Comparison of ENCODE assay signal across 8 mouse cellular contexts in the genomic region with DNA sequence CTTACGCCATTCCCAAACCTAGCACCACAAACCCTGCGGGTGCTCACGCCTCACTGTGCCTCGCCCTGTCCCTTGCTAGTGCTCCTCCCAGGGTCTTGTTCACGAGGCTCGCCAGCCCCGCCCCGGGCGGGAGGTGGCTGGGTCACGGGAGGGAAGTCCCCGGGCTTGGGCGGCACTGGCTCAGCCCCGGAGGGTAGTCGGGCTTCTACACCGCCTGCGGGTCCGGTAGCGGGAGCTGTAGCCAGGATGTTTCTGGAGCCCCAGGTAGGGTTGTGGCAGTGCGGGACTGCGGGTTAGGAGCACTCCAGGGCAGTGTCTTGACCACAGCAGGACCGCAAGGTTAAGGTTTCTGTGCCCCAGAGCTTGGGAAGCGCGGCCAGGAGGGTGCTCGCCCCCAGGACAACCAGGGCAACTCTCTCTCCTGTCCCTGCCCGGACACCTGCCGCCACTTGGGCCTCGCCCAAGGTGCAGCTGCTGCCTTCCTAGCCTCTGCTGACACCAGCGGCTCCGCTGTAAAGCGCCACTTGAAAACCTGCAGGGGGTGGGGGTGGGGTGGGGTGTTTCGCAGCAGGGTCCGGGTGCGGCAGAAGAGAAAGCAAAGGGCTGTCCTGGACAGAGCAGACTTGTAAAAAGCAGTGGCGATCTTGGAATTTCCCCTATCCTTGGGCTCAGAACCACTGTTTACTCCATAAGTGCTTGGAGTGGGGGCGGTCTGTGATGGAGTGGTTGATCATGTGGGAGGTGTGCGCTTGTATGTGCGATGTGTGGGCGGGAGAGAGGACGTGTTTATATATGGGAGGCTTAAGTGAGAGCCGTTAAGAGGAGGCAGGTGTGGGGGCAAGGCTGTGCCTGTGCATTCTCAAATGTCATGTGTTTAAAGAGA. TPM values are rescaled to one million over a fixed set of nuclear protein-coding genes. Genes with fewer than 3 reads are reported as not detected.
DNase-seq lines count a peak whose midpoint lies in the region; ATAC-seq and TF ChIP-seq lines count a peak whose summit lies in the region.

No protein-coding gene starts in this region.

- peak; percentile 87 for ATAC-seq in intestine, embryonic 16.5 days
- ATAC-seq in liver, embryonic 13.5 days (ENCODE audit: low read depth), result no peak

- peaks cover 21% of the 10 kb centered on the region for H3K4me1 ChIP-seq in intestine, embryonic 16.5 days (ENCODE audit: control insufficient read depth, insufficient read depth, low read length)
- peaks cover 7% of the 10 kb centered on the region; the same call in 1 of the 2 replicates for H3K4me1 ChIP-seq in liver, embryonic 13.5 days (replicated peaks)

- no peaks in the 10 kb centered on the region for H3K36me3 ChIP-seq in intestine, embryonic 16.5 days (ENCODE audit: control insufficient read depth, insufficient read depth, low read length)
- H3K36me3 ChIP-seq in liver, embryonic 13.5 days, result no peaks in the 10 kb centered on the region
- no peaks in the 10 kb centered on the region for H3K36me3 ChIP-seq in myocyte (ENCODE audit: control insufficient read depth, insufficient read depth)

- peak overlapping the region; percentile 63 for H3K9ac ChIP-seq in intestine, embryonic 16.5 days (ENCODE audit: low read depth, low read length)
- no peak overlapping the region; the same call in 1 of the 2 replicates for H3K9ac ChIP-seq in liver, embryonic 13.5 days

- peak; percentile 86 for DNase-seq in right cerebral cortex, adult 18-20 months
- no peak for DNase-seq in right cerebral cortex, postnatal 4 days
- DNase-seq in cerebellum, adult 8-10 months, result peak; percentile 70
- DNase-seq in frontal cortex, adult 2 months (ENCODE audit: extremely low spot score in 1 of 2, low spot score in 1 of 2), result peak; percentile 77 to 84
- no peak for DNase-seq in liver, embryonic 13.5 days
- peak; percentile 48 for DNase-seq in thymus, postnatal 14 days

- H3K27ac ChIP-seq in intestine, embryonic 16.5 days (ENCODE audit: low read length), result no peak overlapping the region
- H3K27ac ChIP-seq in liver, embryonic 13.5 days, result no peak overlapping the region

- H3K79me2 ChIP-seq in myocyte (ENCODE audit: control insufficient read depth, insufficient read depth), result no peaks in the 10 kb centered on the region

- 1% methylated on average over 40 of the region's 40 CpGs for WGBS in intestine, embryonic 16.5 days
- 2% methylated on average over 39 of the region's 40 CpGs for WGBS in liver, embryonic 13.5 days (ENCODE audit: insufficient replicate concordance)

- H3K4me3 ChIP-seq in intestine, embryonic 16.5 days (ENCODE audit: low read length), result peak overlapping the region; percentile 53
- H3K4me3 ChIP-seq in liver, embryonic 13.5 days (replicated peaks), result peak overlapping the region; percentile 42
- H3K4me3 ChIP-seq in myocyte, result peak overlapping the region; percentile 12

- H3ac ChIP-seq in myocyte (ENCODE audit: control insufficient read depth, insufficient read length), result no peak overlapping the region

- peaks cover 24% of the 10 kb centered on the region; the same call in 1 of the 2 replicates for H3K27me3 ChIP-seq in intestine, embryonic 16.5 days (replicated peaks; ENCODE audit: control insufficient read depth, insufficient read depth, low read length)
- peaks cover 41% of the 10 kb centered on the region for H3K27me3 ChIP-seq in liver, embryonic 13.5 days
- H3K27me3 ChIP-seq in myocyte (ENCODE audit: control insufficient read depth, insufficient read depth, insufficient read length), result no peaks in the 10 kb centered on the region

- H3K4me2 ChIP-seq in intestine, embryonic 16.5 days (ENCODE audit: low read depth, low read length), result peak overlapping the region; percentile 97
- H3K4me2 ChIP-seq in liver, embryonic 13.5 days, result peak overlapping the region; percentile 63
- peak overlapping the region; percentile 80 for H3K4me2 ChIP-seq in myocyte (ENCODE audit: low read depth)

- TF ChIP-seq POLR2A in myocyte (IDR thresholded peaks at IDR 0.05; ENCODE audit: insufficient read length, low read depth), result no peak

- no peaks in the 10 kb centered on the region; the same call in 1 of the 2 replicates for H3K9me3 ChIP-seq in intestine, embryonic 16.5 days (ENCODE audit: control insufficient read depth, low read length)
- H3K9me3 ChIP-seq in liver, embryonic 13.5 days (replicated peaks), result no peaks in the 10 kb centered on the region

TF ChIP-seq in myocyte, 11 proteins besides CTCF, POLR2A, EP300 and RAD21:
- TF ChIP-seq MYOD1 (IDR thresholded peaks at IDR 0.05; ENCODE audit: control insufficient read depth in 1 of 3, insufficient read length in 2 of 3, low read depth in 2 of 3), result peak in 2 of 3 experiments; percentile 32 to 87
- TF ChIP-seq TCF3 (IDR thresholded peaks at IDR 0.05; ENCODE audit: insufficient read length, low read depth), result peak; percentile 26
- TF ChIP-seq REST (IDR thresholded peaks at IDR 0.05; ENCODE audit: insufficient read depth, insufficient read length), result no peak
- peak in 2 of 3 experiments; percentile 52 to 79 for TF ChIP-seq MYOG (IDR thresholded peaks at IDR 0.05; ENCODE audit: control insufficient read depth in 1 of 3, insufficient read depth in 1 of 3, insufficient read length in 2 of 3, low read depth in 2 of 3)
- no peak for TF ChIP-seq TCF12 (IDR thresholded peaks at IDR 0.05; ENCODE audit: insufficient read depth, poor library complexity, severe bottlenecking)

RNA-seq across cellular contexts. Expression of a gene that starts 55.2 kb away (rescaled TPM):
- 154 and 164 TPM in 2 replicates for polyA plus RNA-seq in frontal cortex, adult 2 months (2012; rRNA removed)
- 0.21 and 0.37 TPM in 2 replicates for polyA plus RNA-seq in intestine, embryonic 16.5 days (2015; fragmentation: Nextera tagmentation; extraction: Ambion mirVana)
- polyA plus RNA-seq in liver, embryonic 13.5 days (2015; fragmentation: Nextera tagmentation; extraction: Ambion mirVana), result 0.05 and 0.06 TPM in 2 replicates
- polyA plus RNA-seq in myocyte (2012; fragmentation: generic; extraction: Trizol), result 0.11 TPM

Comparison
In these comparisons a context has a peak if more than half of its experiments do, and no peak if none do; other contexts are left out.
1. DNase-seq: peak in right cerebral cortex, adult 18-20 months (single experiment), cerebellum, adult 8-10 months (single experiment), frontal cortex, adult 2 months (2 of 2) and thymus, postnatal 14 days (single experiment); none in right cerebral cortex, postnatal 4 days (single experiment) and liver, embryonic 13.5 days (single experiment).
2. RNA of a gene that starts 55.2 kb away (polyA plus RNA-seq): 154 to 164 TPM in frontal cortex, adult 2 months; 0.21 to 0.37 TPM in intestine, embryonic 16.5 days, 0.11 TPM in myocyte (single experiment) and 0.05 to 0.06 TPM in liver, embryonic 13.5 days; every median in the first group is over 100 times any median in the second.
3. Peak in every context shown above with its lines, with median percentiles within 50 percentile points of each other: H3K4me2 ChIP-seq and H3K4me3 ChIP-seq.